Mouse (Mus musculus) megakaryocyte, embryonic 14.5 days (primary cell): ENCODE measurements around the gene Fh1.

Source experiments
- FLI1 ChIP-seq: IDR thresholded peaks from 2 replicates; pipeline ENCODE4 v1.6.1; 2012; ENCODE audit warnings: low read length, inconsistent platforms, mixed read lengths
- GATA1 ChIP-seq: IDR thresholded peaks from 3 replicates; pipeline ENCODE4 v1.6.1; 2012; ENCODE audit warnings: mixed read lengths, low read length, inconsistent platforms, borderline replicate concordance

DNA sequence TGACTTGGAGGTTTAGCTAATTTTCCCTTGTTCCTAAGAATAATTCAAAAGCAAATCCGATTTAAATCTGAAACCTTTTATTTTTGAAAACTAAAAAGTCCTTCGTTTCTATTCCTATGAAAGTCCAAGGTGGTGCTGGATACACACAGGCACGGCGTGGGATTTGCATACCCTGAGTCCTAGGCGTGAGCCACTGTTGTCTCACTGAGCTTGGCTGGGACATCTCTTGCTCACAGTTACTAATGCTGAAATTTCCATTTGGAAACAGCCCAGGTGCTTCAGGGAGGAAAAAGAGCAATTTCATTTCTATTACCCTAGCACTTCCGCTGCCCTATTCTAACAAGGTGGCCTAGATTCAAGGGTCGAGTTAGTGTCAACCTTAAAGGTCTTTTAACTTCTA is 45.1 kb downstream of the Fh1 start:
- TF ChIP-seq FLI1 (no peak), GATA1 (no peak)
